Mouse (Mus musculus): ENCODE data around the gene Mfsd12. TPM values are rescaled to one million over a fixed set of nuclear protein-coding genes. Genes with fewer than 3 reads are reported as not detected.
A peak's percentile ranks its signal among the peaks of the same experiment; 100 is the strongest.

Mfsd12 gene
- polyA plus RNA-seq, 1 experiment from 2014 or later, result 9.8 TPM

GRCm38 (mm10) chr10:81403511-81403910 lies 46.2 kb downstream of the Mfsd12 start:
- 67% methylated on average over 10 of the region's 10 CpGs for WGBS
- H3K4me1 ChIP-seq (ENCODE audit: control insufficient read depth, insufficient read depth, low read length), result peaks cover 42% of the 10 kb centered on the region
- ATAC-seq (ENCODE audit: low read depth) (no peak), DNase-seq (ENCODE audit: low spot score) (no peak)
- H3K36me3 ChIP-seq (ENCODE audit: control insufficient read depth, insufficient read depth, low read length), result peaks cover 85% of the 10 kb centered on the region
- no peak overlapping the region for H3K4me3 ChIP-seq (ENCODE audit: low read depth, low read length)
- H3K27me3 ChIP-seq (replicated peaks; ENCODE audit: control insufficient read depth, insufficient read depth, low read length), result no peaks in the 10 kb centered on the region
- H3K9ac ChIP-seq (ENCODE audit: low read depth, low read length), result peak overlapping the region; percentile 47; the same call in 1 of the 2 replicates
- no peaks in the 10 kb centered on the region for H3K9me3 ChIP-seq (ENCODE audit: control insufficient read depth, low read length)
- H3K4me2 ChIP-seq (ENCODE audit: low read depth, low read length), result no peak overlapping the region
- peak overlapping the region; percentile 82 for H3K27ac ChIP-seq (replicated peaks; ENCODE audit: low read depth, low read length)

GRCm38 (mm10) chr10:81404082-81404481 lies 46.8 kb downstream of the Mfsd12 start:
- H3K9me3 ChIP-seq (ENCODE audit: control insufficient read depth, low read length), result no peaks in the 10 kb centered on the region
- H3K4me3 ChIP-seq (ENCODE audit: low read depth, low read length), result no peak overlapping the region
- no peak overlapping the region for H3K4me2 ChIP-seq (ENCODE audit: low read depth, low read length)
- H3K9ac ChIP-seq (ENCODE audit: low read depth, low read length), result no peak overlapping the region
- 30% methylated on average over 6 of the region's 9 CpGs for WGBS
- H3K36me3 ChIP-seq (ENCODE audit: control insufficient read depth, insufficient read depth, low read length), result peaks cover 87% of the 10 kb centered on the region
- no peak for ATAC-seq (ENCODE audit: low read depth)
- H3K27ac ChIP-seq (replicated peaks; ENCODE audit: low read depth, low read length), result no peak overlapping the region
- no peak for DNase-seq (ENCODE audit: low spot score)
- peaks cover 46% of the 10 kb centered on the region for H3K4me1 ChIP-seq (ENCODE audit: control insufficient read depth, insufficient read depth, low read length)
- H3K27me3 ChIP-seq (replicated peaks; ENCODE audit: control insufficient read depth, insufficient read depth, low read length), result no peaks in the 10 kb centered on the region

GRCm38 (mm10) chr10:81404720-81405119 lies 47.4 kb downstream of the Mfsd12 start:
- DNase-seq (ENCODE audit: low spot score), result no peak
- H3K9me3 ChIP-seq (ENCODE audit: control insufficient read depth, low read length), result no peaks in the 10 kb centered on the region
- H3K9ac ChIP-seq (ENCODE audit: low read depth, low read length), result no peak overlapping the region
- no peaks in the 10 kb centered on the region for H3K27me3 ChIP-seq (replicated peaks; ENCODE audit: control insufficient read depth, insufficient read depth, low read length)
- H3K27ac ChIP-seq (replicated peaks; ENCODE audit: low read depth, low read length), result no peak overlapping the region
- no peak overlapping the region for H3K4me3 ChIP-seq (ENCODE audit: low read depth, low read length)
- H3K36me3 ChIP-seq (ENCODE audit: control insufficient read depth, insufficient read depth, low read length), result peaks cover 80% of the 10 kb centered on the region
- ATAC-seq (ENCODE audit: low read depth), result no peak
- H3K4me1 ChIP-seq (ENCODE audit: control insufficient read depth, insufficient read depth, low read length), result peaks cover 51% of the 10 kb centered on the region
- H3K4me2 ChIP-seq (ENCODE audit: low read depth, low read length), result no peak overlapping the region
- 60% methylated on average over 16 of the region's 18 CpGs for WGBS

- WGBS, result 46% methylated on average over 13 of the region's 13 CpGs
- H3K4me1 ChIP-seq (ENCODE audit: control insufficient read depth, insufficient read depth, low read length), result peaks cover 52% of the 10 kb centered on the region
- H3K4me3 ChIP-seq (ENCODE audit: low read depth, low read length), result no peak overlapping the region
- peaks cover 71% of the 10 kb centered on the region for H3K36me3 ChIP-seq (ENCODE audit: control insufficient read depth, insufficient read depth, low read length)
- no peaks in the 10 kb centered on the region for H3K27me3 ChIP-seq (replicated peaks; ENCODE audit: control insufficient read depth, insufficient read depth, low read length)
- ATAC-seq (ENCODE audit: low read depth), result no peak
- DNase-seq (ENCODE audit: low spot score), result no peak
- no peak overlapping the region for H3K9ac ChIP-seq (ENCODE audit: low read depth, low read length)
- H3K27ac ChIP-seq (replicated peaks; ENCODE audit: low read depth, low read length), result no peak overlapping the region
- H3K4me2 ChIP-seq (ENCODE audit: low read depth, low read length), result no peak overlapping the region
- H3K9me3 ChIP-seq (ENCODE audit: control insufficient read depth, low read length), result no peaks in the 10 kb centered on the region
These were observed 48.4 kb downstream of the Mfsd12 start for GRCm38 (mm10) chr10:81405588-81406201.

- Histone ChIP-seq H3K27me3 (replicated peaks; ENCODE audit: control insufficient read depth, insufficient read depth, low read length) (no peaks in the 10 kb centered on the region), H3K4me1 (ENCODE audit: control insufficient read depth, insufficient read depth, low read length) (peaks cover 51% of the 10 kb centered on the region), H3K27ac (replicated peaks; ENCODE audit: low read depth, low read length) (no peak overlapping the region), H3K4me3 (ENCODE audit: low read depth, low read length) (peak overlapping the region; percentile 9; the same call in 1 of the 2 replicates), H3K9me3 (ENCODE audit: control insufficient read depth, low read length) (no peaks in the 10 kb centered on the region), H3K36me3 (ENCODE audit: control insufficient read depth, insufficient read depth, low read length) (peaks cover 64% of the 10 kb centered on the region), H3K9ac (ENCODE audit: low read depth, low read length) (peak overlapping the region; percentile 41; the same call in 1 of the 2 replicates), H3K4me2 (ENCODE audit: low read depth, low read length) (peak overlapping the region; percentile 41)
- DNase-seq (ENCODE audit: low spot score) (no peak), ATAC-seq (ENCODE audit: low read depth) (no peak)
- WGBS, result 29% methylated on average over 17 of the region's 24 CpGs
These were observed 49.5 kb downstream of the Mfsd12 start for GRCm38 (mm10) chr10:81406504-81407440.

- Histone ChIP-seq H3K36me3 (ENCODE audit: control insufficient read depth, insufficient read depth, low read length) (peaks cover 67% of the 10 kb centered on the region), H3K9ac (ENCODE audit: low read depth, low read length) (peak overlapping the region; percentile 41; the same call in 1 of the 2 replicates), H3K4me1 (ENCODE audit: control insufficient read depth, insufficient read depth, low read length) (peaks cover 50% of the 10 kb centered on the region), H3K9me3 (ENCODE audit: control insufficient read depth, low read length) (no peaks in the 10 kb centered on the region), H3K4me3 (ENCODE audit: low read depth, low read length) (peak overlapping the region; percentile 9; the same call in 1 of the 2 replicates), H3K27ac (replicated peaks; ENCODE audit: low read depth, low read length) (peak overlapping the region; percentile 46; the same call in 1 of the 2 replicates), H3K27me3 (replicated peaks; ENCODE audit: control insufficient read depth, insufficient read depth, low read length) (no peaks in the 10 kb centered on the region), H3K4me2 (ENCODE audit: low read depth, low read length) (peak overlapping the region; percentile 41)
- ATAC-seq (ENCODE audit: low read depth) (peak; percentile 15; the same call in 1 of the 2 replicates), DNase-seq (ENCODE audit: low spot score) (peak; percentile 93)
- WGBS, result 23% methylated on average over 31 of the region's 31 CpGs
These were observed 50.5 kb downstream of the Mfsd12 start for GRCm38 (mm10) chr10:81407539-81408423.

- WGBS, result 61% methylated on average over 13 of the region's 13 CpGs
These were observed 51.1 kb downstream of the Mfsd12 start for GRCm38 (mm10) chr10:81408424-81408729.

GRCm38 (mm10) chr10:81408871-81409291 lies 51.6 kb downstream of the Mfsd12 start:
- peaks cover 63% of the 10 kb centered on the region for H3K36me3 ChIP-seq (ENCODE audit: control insufficient read depth, insufficient read depth, low read length)
- H3K9me3 ChIP-seq (ENCODE audit: control insufficient read depth, low read length), result no peaks in the 10 kb centered on the region
- peak; percentile 23; the same call in 1 of the 2 replicates for ATAC-seq (ENCODE audit: low read depth)
- H3K4me1 ChIP-seq (ENCODE audit: control insufficient read depth, insufficient read depth, low read length), result peaks cover 51% of the 10 kb centered on the region
- H3K9ac ChIP-seq (ENCODE audit: low read depth, low read length), result no peak overlapping the region
- 23% methylated on average over 6 of the region's 9 CpGs for WGBS
- peak; percentile 77 for DNase-seq (ENCODE audit: low spot score)
- no peak overlapping the region for H3K27ac ChIP-seq (replicated peaks; ENCODE audit: low read depth, low read length)
- no peak overlapping the region for H3K4me3 ChIP-seq (ENCODE audit: low read depth, low read length)
- no peak overlapping the region for H3K4me2 ChIP-seq (ENCODE audit: low read depth, low read length)
- no peaks in the 10 kb centered on the region for H3K27me3 ChIP-seq (replicated peaks; ENCODE audit: control insufficient read depth, insufficient read depth, low read length)

More at GRCm38 (mm10) chr10:81408424-81408729, 51.1 kb downstream of the Mfsd12 start:
- Histone ChIP-seq H3K9ac (ENCODE audit: low read depth, low read length) (no peak overlapping the region), H3K9me3 (ENCODE audit: control insufficient read depth, low read length) (no peaks in the 10 kb centered on the region), H3K4me2 (ENCODE audit: low read depth, low read length) (no peak overlapping the region), H3K27ac (replicated peaks; ENCODE audit: low read depth, low read length) (no peak overlapping the region), H3K27me3 (replicated peaks; ENCODE audit: control insufficient read depth, insufficient read depth, low read length) (no peaks in the 10 kb centered on the region), H3K4me3 (ENCODE audit: low read depth, low read length) (no peak overlapping the region), H3K36me3 (ENCODE audit: control insufficient read depth, insufficient read depth, low read length) (peaks cover 67% of the 10 kb centered on the region), H3K4me1 (ENCODE audit: control insufficient read depth, insufficient read depth, low read length) (peaks cover 48% of the 10 kb centered on the region)
- no peak for DNase-seq (ENCODE audit: low spot score)
- ATAC-seq (ENCODE audit: low read depth), result no peak
